Mouse (Mus musculus) small intestine, adult 2 months (tissue): ENCODE measurements around the gene Ifit1.

Experiments used
- CTCF ChIP-seq: fragments of 200-500 bp; IDR thresholded peaks from 2 replicates; pipeline ENCODE4 v1.5.1; 2012; ENCODE audit warnings: low read depth, mild to moderate bottlenecking, control low read depth, inconsistent platforms, low read length, moderate library complexity, mixed read lengths; ENCODE audit not compliant: insufficient replicate concordance, insufficient read length; ENCODE audit errors: extremely low read depth
- POLR2A ChIP-seq: fragments of 200-500 bp; IDR thresholded peaks from 2 replicates; pipeline ENCODE4 v1.6.1; 2012; ENCODE audit warnings: low read depth, mild to moderate bottlenecking, control low read depth, inconsistent platforms, low read length, moderate library complexity

- TF ChIP-seq CTCF (no peak), POLR2A (no peak)
Measured at GRCm38 (mm10) chr19:34662067-34662507, 21.4 kb downstream of the Ifit1 start.
